Mouse (Mus musculus) megakaryocyte, embryonic 14.5 days (primary cell): ENCODE results near the gene Mthfd1l. TPM values are rescaled to one million over a fixed set of nuclear protein-coding genes. Genes with fewer than 3 reads are reported as not detected.

Source experiments
- H3K27me3 ChIP-seq: replicated peaks from 2 replicates; pipeline ENCODE3; 2012; ENCODE audit warnings: inconsistent platforms
- H3K36me3 ChIP-seq: replicated peaks from 2 replicates; pipeline ENCODE3; 2012; ENCODE audit warnings: low read length, inconsistent platforms, mixed read lengths
- H3K4me1 ChIP-seq: 2 replicates; pipeline ENCODE4 v1.6.1; 2012; ENCODE audit warnings: inconsistent platforms
- H3K4me3 ChIP-seq: replicated peaks from 2 replicates; pipeline ENCODE3; 2012; ENCODE audit warnings: moderate library complexity, mild to moderate bottlenecking, inconsistent platforms
- H3K9me3 ChIP-seq: 2 replicates; pipeline ENCODE4 v1.6.1; 2012; ENCODE audit warnings: inconsistent platforms
- FLI1 ChIP-seq: IDR thresholded peaks from 2 replicates; pipeline ENCODE4 v1.6.1; 2012; ENCODE audit warnings: low read length, inconsistent platforms, mixed read lengths
- GATA1 ChIP-seq: IDR thresholded peaks from 3 replicates; pipeline ENCODE4 v1.6.1; 2012; ENCODE audit warnings: mixed read lengths, low read length, inconsistent platforms, borderline replicate concordance
- polyA plus RNA-seq: library from polyadenylated mRNA; stranded (reverse); fragments of >175 nt; gene quantifications from 2 replicates; pipeline ENCODE4 v1.2.3, GENCODE M21; 2012; ENCODE audit warnings: low replicate concordance; ENCODE audit not compliant: insufficient read depth

The Mthfd1l gene
- polyA plus RNA-seq, 1 experiment: 11.9 TPM

DNA sequence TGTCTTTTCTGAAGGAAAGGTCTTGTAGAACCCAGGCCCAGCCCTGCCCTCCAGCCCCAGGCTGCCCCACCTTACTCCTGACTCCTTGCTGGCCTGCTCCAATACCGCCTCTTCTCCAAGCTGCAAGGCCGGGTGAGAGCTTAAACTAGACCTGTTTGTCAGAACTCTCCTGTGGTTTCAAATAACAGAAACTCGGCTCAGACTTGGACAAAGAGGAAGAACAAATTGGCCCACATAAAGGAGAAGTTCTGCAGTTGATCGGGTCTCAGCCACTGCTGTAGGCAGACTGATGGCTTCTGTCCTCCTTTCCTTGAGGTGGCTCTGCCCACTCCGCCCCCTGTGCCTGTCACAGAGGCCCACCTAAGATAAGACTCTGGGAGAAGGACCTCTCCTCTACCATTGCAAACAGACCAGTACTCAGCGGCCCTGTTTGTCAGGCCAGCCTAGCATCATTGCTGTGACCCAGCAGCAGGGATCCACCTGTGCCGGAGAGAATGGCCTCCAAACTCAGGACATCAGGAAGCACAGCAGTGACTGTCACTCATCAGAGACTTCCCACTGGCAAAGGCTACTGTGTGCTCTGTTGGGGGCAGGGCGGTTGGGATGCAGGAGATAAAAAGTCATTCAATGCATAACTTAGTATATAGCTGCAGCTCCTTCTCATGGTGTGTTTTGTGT, 153.6 kb downstream of the Mthfd1l start:
- Histone ChIP-seq H3K27me3 (no peaks in the 10 kb centered on the region), H3K9me3 (no peaks in the 10 kb centered on the region), H3K36me3 (peaks cover 78% of the 10 kb centered on the region), H3K4me1 (peaks cover 48% of the 10 kb centered on the region), H3K4me3 (no peak overlapping the region)
- no peak for TF ChIP-seq FLI1
- TF ChIP-seq GATA1: no peak

DNA sequence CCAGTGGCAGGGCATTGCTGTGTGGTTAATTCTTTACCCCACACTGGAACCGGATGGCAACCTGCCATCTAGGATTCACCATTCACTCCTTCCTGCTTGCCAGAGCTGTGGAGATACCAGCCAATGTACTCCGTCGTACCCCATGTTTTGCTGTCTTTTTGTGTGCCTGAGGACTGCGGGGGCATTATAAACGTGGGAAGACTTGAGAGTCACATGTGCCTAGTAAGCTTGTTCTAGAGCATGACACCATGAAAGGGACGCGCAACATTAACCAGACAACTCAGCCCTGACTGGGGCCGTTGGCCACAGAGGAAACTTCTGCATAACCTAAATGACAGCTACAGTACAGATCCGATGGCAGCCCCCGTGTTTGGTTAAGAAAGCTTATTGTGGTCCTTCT, 155.5 kb downstream of the Mthfd1l start:
- no peak for TF ChIP-seq GATA1
- no peak for TF ChIP-seq FLI1
- H3K4me1 ChIP-seq: peaks cover 36% of the 10 kb centered on the region
- H3K36me3 ChIP-seq: peaks cover 85% of the 10 kb centered on the region
- H3K9me3 ChIP-seq: no peaks in the 10 kb centered on the region
- no peak overlapping the region for H3K4me3 ChIP-seq
- no peaks in the 10 kb centered on the region for H3K27me3 ChIP-seq

DNA sequence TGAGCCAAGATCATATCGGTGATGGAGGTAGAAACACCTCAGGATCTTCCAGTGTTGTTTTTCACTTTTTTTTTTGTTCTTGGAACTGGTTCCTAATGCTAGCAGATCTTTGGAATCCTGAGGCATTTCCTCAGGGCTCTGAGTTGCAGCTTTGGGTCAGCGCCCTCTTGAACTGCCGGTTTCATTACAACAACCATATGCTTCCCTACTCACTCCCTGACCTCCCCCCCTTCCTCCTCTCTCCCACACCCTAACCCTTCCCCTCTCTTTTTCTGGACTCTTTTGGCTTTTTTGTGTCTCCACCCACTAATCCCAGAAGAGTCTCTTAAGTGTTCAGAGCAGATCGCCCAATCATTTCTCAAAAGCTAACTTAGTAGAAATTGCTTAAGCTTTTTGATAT, 156.0 kb downstream of the Mthfd1l start:
- Histone ChIP-seq H3K4me3 (no peak overlapping the region), H3K9me3 (no peaks in the 10 kb centered on the region), H3K27me3 (no peaks in the 10 kb centered on the region), H3K36me3 (peaks cover 85% of the 10 kb centered on the region), H3K4me1 (peaks cover 33% of the 10 kb centered on the region)
- TF ChIP-seq GATA1 (no peak), FLI1 (no peak)

DNA sequence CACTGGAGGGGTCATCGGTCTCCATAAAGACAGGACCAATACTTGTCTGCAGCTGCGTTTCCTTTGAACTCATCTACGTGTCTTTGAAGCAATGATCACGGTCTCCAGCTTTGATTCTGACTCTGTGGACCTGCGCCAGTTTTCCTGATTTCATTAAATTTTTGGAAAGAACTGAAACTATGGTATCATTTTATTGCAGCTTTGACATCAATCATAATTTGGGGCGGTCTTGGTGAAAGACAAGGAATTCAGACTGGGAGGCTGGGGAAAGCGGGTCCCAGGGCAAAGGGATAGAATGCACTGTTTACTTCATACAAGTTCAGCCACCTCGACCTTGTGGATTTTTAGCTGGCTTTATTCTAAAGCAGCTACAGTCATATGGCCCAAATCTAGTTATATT, 156.5 kb downstream of the Mthfd1l start:
- Histone ChIP-seq H3K4me3 (no peak overlapping the region), H3K27me3 (no peaks in the 10 kb centered on the region), H3K4me1 (peaks cover 33% of the 10 kb centered on the region), H3K36me3 (peaks cover 85% of the 10 kb centered on the region), H3K9me3 (no peaks in the 10 kb centered on the region)
- no peak for TF ChIP-seq FLI1

DNA sequence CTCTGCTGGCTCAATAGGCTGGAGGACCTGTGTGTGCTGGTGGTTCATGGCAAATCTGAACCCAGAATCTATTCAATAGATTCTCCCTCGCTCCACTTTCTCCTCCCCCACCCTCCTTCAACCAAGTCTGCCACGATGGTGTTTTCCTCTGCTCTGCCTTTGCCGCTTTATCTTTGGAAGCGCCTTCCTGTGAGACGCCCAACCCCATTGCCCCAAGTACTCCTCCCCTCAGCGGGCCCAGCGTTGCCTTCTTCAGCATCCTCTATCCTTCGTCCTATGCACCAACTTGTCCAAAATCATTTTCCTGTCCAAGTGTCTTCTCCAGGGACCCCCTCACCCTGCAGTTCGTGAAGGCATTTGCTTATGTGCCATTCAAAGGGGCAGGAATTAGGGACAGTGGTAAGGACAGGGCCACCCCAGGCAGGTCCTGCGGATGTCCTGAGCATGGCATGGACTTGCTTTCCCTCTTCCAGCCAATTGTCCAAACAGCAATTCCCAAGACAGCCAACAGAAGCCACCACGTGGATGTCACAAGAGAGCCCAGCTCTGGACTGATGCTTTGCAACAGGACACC, 157.2 kb downstream of the Mthfd1l start:
- Histone ChIP-seq H3K4me1 (peaks cover 33% of the 10 kb centered on the region), H3K4me3 (no peak overlapping the region), H3K27me3 (no peaks in the 10 kb centered on the region), H3K36me3 (peaks cover 86% of the 10 kb centered on the region), H3K9me3 (no peaks in the 10 kb centered on the region)
- TF ChIP-seq FLI1: no peak
- TF ChIP-seq GATA1: no peak

DNA sequence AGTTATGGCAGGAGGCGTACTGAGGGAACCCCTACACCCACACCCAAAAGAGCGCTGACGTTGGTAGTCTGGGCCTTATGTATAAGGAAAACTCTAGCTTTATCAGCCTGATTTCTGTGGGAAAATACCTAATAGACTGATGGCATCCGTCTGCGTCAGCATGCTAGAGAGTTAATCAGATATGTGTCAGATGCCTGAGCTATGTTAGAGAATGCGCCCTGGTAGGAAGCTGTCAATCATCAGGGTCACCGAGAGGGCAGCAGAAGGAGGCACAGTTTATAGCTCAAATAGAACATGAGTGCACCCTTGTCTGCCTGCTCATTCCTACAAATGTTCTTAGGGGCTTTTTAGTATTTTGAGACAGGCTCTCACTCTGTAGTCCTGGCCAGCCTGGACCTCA, 159.8 kb downstream of the Mthfd1l start:
- no peaks in the 10 kb centered on the region for H3K27me3 ChIP-seq
- H3K4me3 ChIP-seq: no peak overlapping the region
- H3K36me3 ChIP-seq: peaks cover 78% of the 10 kb centered on the region
- H3K4me1 ChIP-seq: peaks cover 22% of the 10 kb centered on the region
- no peaks in the 10 kb centered on the region for H3K9me3 ChIP-seq
- TF ChIP-seq GATA1: no peak

DNA sequence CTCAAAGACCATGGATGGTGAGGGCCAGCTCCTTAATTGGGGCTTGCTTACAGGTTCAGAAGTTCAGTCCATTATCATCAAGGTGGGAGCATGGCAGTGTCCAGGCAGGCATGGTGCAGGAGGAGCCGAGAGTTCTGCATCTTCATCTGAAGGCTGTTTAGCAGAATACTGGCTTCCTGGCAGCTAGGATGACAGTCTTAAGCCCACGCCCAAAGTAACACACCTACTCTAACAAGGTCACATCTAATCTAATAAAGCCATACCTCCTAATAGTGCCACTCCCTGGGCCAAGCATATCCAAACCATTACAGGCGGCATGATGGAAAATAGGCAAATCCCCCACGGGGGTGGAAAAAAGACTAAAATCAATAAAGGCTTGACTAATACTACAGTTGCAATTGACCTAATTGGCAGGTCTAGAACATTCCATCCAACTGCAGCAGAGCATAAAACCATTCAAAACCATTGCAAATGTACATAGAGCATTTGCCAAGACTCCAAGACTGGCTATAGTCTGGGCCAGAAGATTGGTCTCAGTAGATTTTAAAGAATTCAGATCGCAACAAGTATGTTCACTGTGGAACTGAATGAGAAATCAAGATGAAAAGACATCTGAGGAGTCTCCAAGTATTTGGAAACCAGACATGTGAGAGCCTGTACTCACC, 162.3 kb downstream of the Mthfd1l start:
- H3K9me3 ChIP-seq: no peaks in the 10 kb centered on the region
- no peaks in the 10 kb centered on the region for H3K27me3 ChIP-seq
- no peak overlapping the region for H3K4me3 ChIP-seq
- H3K4me1 ChIP-seq: peaks cover 2% of the 10 kb centered on the region
- TF ChIP-seq FLI1 (no peak), GATA1 (no peak)
- H3K36me3 ChIP-seq: peaks cover 75% of the 10 kb centered on the region

DNA sequence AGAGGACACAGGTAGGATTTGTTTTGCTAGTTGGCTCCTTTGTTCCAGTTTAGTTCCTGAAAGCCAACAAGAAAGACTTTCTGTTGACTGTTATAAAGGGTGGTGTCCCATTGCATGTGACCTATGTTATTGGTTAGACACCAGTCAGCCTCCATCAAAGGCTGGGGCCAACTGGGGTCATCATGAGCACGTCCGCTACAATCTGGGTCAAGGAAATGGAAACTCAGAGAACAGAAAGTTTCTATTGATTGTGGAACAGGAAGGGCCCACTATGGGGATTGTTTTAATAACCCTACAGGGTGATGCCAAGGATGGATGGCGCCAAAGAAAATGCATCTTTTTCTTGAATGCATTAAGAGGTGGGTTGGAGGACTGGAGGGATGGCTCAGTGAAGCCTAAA, 166.6 kb downstream of the Mthfd1l start:
- peaks cover 61% of the 10 kb centered on the region for H3K36me3 ChIP-seq
- H3K9me3 ChIP-seq: no peaks in the 10 kb centered on the region
- H3K4me1 ChIP-seq: no peaks in the 10 kb centered on the region
- H3K27me3 ChIP-seq: no peaks in the 10 kb centered on the region
- H3K4me3 ChIP-seq: no peak overlapping the region
- TF ChIP-seq FLI1: no peak
- TF ChIP-seq GATA1: no peak

DNA sequence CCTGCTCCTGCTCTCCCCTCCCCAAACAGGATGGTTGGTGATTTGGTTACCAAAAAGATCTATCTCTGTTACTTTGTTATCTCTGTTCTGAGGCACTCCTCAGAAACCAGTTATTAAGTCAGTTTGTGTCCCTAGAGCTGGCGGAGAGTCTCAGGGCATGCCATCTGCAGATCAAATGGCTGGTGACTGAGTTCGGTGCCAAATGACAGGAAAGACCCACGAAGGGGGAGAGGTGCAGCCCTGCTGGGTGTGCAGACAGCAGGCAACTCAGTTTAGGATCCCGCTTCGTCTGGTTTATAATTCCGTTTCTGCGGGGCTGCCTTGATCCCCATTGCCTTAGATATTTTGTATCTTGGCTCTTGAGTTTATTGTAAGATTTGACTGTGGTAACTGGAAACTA, 168.8 kb downstream of the Mthfd1l start:
- Histone ChIP-seq H3K4me3 (no peak overlapping the region), H3K36me3 (peaks cover 58% of the 10 kb centered on the region), H3K4me1 (no peaks in the 10 kb centered on the region), H3K9me3 (no peaks in the 10 kb centered on the region), H3K27me3 (no peaks in the 10 kb centered on the region)
- TF ChIP-seq FLI1 (no peak), GATA1 (no peak)

DNA sequence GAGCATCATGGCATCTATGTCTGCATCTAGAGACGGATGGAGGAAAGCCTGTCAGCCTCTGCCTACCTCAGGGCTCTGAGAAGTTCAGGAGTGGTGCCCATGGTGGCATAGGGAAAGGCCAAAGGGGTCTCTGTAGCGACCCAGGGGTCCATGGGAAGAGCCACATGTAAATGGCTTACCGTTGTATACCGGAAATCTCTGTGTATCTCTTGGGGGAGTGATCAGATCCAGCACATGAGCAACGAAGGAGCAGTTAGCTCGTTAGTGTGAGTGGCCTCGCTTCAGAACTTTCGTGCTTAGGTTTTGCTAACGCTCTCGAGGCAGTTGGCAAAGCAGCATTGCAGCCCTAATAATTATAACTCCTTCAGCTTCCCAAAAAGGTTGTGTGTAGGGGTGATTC, 169.9 kb downstream of the Mthfd1l start:
- TF ChIP-seq FLI1 (no peak), GATA1 (no peak)
- H3K36me3 ChIP-seq: peaks cover 64% of the 10 kb centered on the region
- H3K9me3 ChIP-seq: no peaks in the 10 kb centered on the region
- no peaks in the 10 kb centered on the region for H3K4me1 ChIP-seq
- H3K27me3 ChIP-seq: no peaks in the 10 kb centered on the region
- H3K4me3 ChIP-seq: no peak overlapping the region
